Mouse (Mus musculus) stomach, embryonic 16.5 days (tissue): Measurements from ENCODE around the gene Sirt4. TPM values are rescaled to one million over a fixed set of nuclear protein-coding genes. Genes with fewer than 3 reads are reported as not detected.
A peak's percentile ranks its signal among the peaks of the same experiment; 100 is the strongest.
"Not testable (repeated sequence)": the region's sequence is repeated elsewhere in the genome, so short reads cannot be mapped to it uniquely, and the experiment has no call there.

ENCODE experiments used
- ATAC-seq: fragments of 200-750 bp; cut with Nextera tagmentation; 2 replicates; pipeline ENCODE4 v1.8.0; 2017; ENCODE audit warnings: moderate number of reproducible peaks, moderate TSS enrichment; ENCODE audit not compliant: insufficient read depth, low FRiP score
- H3K27ac ChIP-seq: fragments of 300-500 bp; sonication (generic); 2 replicates; pipeline ENCODE4 v1.5.1; 2014; ENCODE audit warnings: low read length
- H3K27me3 ChIP-seq: fragments of 300-500 bp; sonication (generic); 2 replicates; pipeline ENCODE4 v1.6.1; 2014; ENCODE audit warnings: low read length, control low read depth, mixed read lengths; ENCODE audit not compliant: control insufficient read depth, insufficient read depth
- H3K36me3 ChIP-seq: fragments of 300-500 bp; sonication (generic); 2 replicates; pipeline ENCODE4 v1.6.1; 2014; ENCODE audit warnings: low read length; ENCODE audit not compliant: control insufficient read depth, insufficient read depth
- H3K4me1 ChIP-seq: fragments of 300-500 bp; sonication (generic); 2 replicates; pipeline ENCODE4 v1.6.1; 2014; ENCODE audit warnings: low read length, control low read depth, mixed read lengths; ENCODE audit not compliant: control insufficient read depth, insufficient read depth
- H3K4me2 ChIP-seq: fragments of 300-500 bp; sonication (generic); 2 replicates; pipeline ENCODE4 v1.6.1; 2014; ENCODE audit warnings: low read depth, low read length, mixed read lengths
- H3K4me3 ChIP-seq: fragments of 300-500 bp; sonication (generic); replicated peaks from 2 replicates; pipeline ENCODE4 v1.5.1; 2014; ENCODE audit warnings: mild to moderate bottlenecking, low read length
- H3K9ac ChIP-seq: fragments of 300-500 bp; sonication (generic); 2 replicates; pipeline ENCODE4 v1.6.1; 2014; ENCODE audit warnings: low read length
- H3K9me3 ChIP-seq: fragments of 300-500 bp; sonication (generic); replicated peaks from 2 replicates; pipeline ENCODE4 v1.6.1; 2016; ENCODE audit warnings: low read length, control low read depth; ENCODE audit not compliant: control insufficient read depth
- WGBS: fragments of 180-500 bp; shearing (Covaris S2); extraction: QIAGEN DNeasy Blood & Tissue Kit; methylation state at CpG from one replicate; pipeline ENCODE4 v1.1.7; 2014; 5-methylcytosine and 5-hydroxymethylcytosine counted together
- polyA plus RNA-seq: library from polyadenylated mRNA; unstranded; fragments of >200 nt; fragmentation: Nextera tagmentation; extraction: Ambion mirVana; gene quantifications from 2 replicates; pipeline ENCODE4 v1.2.1, GENCODE M21; 2015

Sirt4 gene
- polyA plus RNA-seq, 1 experiment from 2014 or later: 28.0 TPM

GRCm38 (mm10) chr5:115525416-115525815 is 40.9 kb upstream of the Sirt4 start:
- Histone ChIP-seq H3K9ac (no peak overlapping the region), H3K4me3 (no peak overlapping the region), H3K27me3 (no peaks in the 10 kb centered on the region), H3K27ac (peak overlapping the region; percentile 75), H3K4me2 (no peak overlapping the region), H3K4me1 (peaks cover 73% of the 10 kb centered on the region), H3K36me3 (no peaks in the 10 kb centered on the region), H3K9me3 (no peaks in the 10 kb centered on the region)
- WGBS: 91% methylated on average over 4 of the region's 4 CpGs
- no peak for ATAC-seq

GRCm38 (mm10) chr5:115524471-115524870 is 39.9 kb upstream of the Sirt4 start:
- peak overlapping the region; percentile 31; the same call in 1 of the 2 replicates for H3K4me2 ChIP-seq
- ATAC-seq: no peak
- no peaks in the 10 kb centered on the region for H3K9me3 ChIP-seq
- 0 out of 2 replicates have a peak overlapping the region, but pooled peaks have one; percentile 33 for H3K27ac ChIP-seq
- H3K4me1 ChIP-seq: peaks cover 67% of the 10 kb centered on the region
- H3K9ac ChIP-seq: peak overlapping the region; percentile 38
- H3K27me3 ChIP-seq: no peaks in the 10 kb centered on the region
- H3K36me3 ChIP-seq: no peaks in the 10 kb centered on the region
- 44% methylated on average over 12 of the region's 12 CpGs for WGBS
- no peak overlapping the region for H3K4me3 ChIP-seq

- 16% methylated on average over 15 of the region's 15 CpGs for WGBS
- Histone ChIP-seq H3K27me3 (no peaks in the 10 kb centered on the region), H3K4me1 (peaks cover 65% of the 10 kb centered on the region), H3K4me3 (no peak overlapping the region), H3K36me3 (no peaks in the 10 kb centered on the region), H3K9me3 (no peaks in the 10 kb centered on the region), H3K9ac (peak overlapping the region; percentile 38), H3K4me2 (peak overlapping the region; percentile 31; the same call in 1 of the 2 replicates), H3K27ac (peak overlapping the region; percentile 33; the same call in 1 of the 2 replicates)
- ATAC-seq: peak; percentile 24; the same call in 1 of the 2 replicates
Measured at GRCm38 (mm10) chr5:115523971-115524370, 39.4 kb upstream of the Sirt4 start.

- Histone ChIP-seq H3K4me3 (no peak overlapping the region), H3K9ac (peak overlapping the region; percentile 35; the same call in 1 of the 2 replicates), H3K36me3 (no peaks in the 10 kb centered on the region), H3K9me3 (no peaks in the 10 kb centered on the region), H3K4me2 (no peak overlapping the region), H3K4me1 (peaks cover 62% of the 10 kb centered on the region), H3K27ac (peak overlapping the region; percentile 79; the same call in 1 of the 2 replicates), H3K27me3 (no peaks in the 10 kb centered on the region)
- WGBS: 66% methylated on average over 15 of the region's 15 CpGs
- no peak for ATAC-seq
Measured at GRCm38 (mm10) chr5:115522981-115523499, 38.5 kb upstream of the Sirt4 start.

- WGBS: 86% methylated on average over 4 of the region's 4 CpGs
- H3K27ac ChIP-seq: peak overlapping the region; percentile 79
- peaks cover 61% of the 10 kb centered on the region for H3K4me1 ChIP-seq
- no peak overlapping the region for H3K4me3 ChIP-seq
- H3K36me3 ChIP-seq: no peaks in the 10 kb centered on the region
- H3K4me2 ChIP-seq: no peak overlapping the region
- H3K27me3 ChIP-seq: no peaks in the 10 kb centered on the region
- H3K9me3 ChIP-seq: no peaks in the 10 kb centered on the region
- ATAC-seq: no peak
- 0 out of 2 replicates have a peak overlapping the region, but pooled peaks have one; percentile 35 for H3K9ac ChIP-seq
Measured at GRCm38 (mm10) chr5:115522531-115522930, 38.0 kb upstream of the Sirt4 start.

GRCm38 (mm10) chr5:115521553-115522461 is 37.3 kb upstream of the Sirt4 start:
- H3K4me2 ChIP-seq: peak overlapping the region; percentile 31
- no peak overlapping the region for H3K4me3 ChIP-seq
- H3K36me3 ChIP-seq: no peaks in the 10 kb centered on the region
- 51% methylated on average over 20 of the region's 21 CpGs for WGBS
- H3K27me3 ChIP-seq: no peaks in the 10 kb centered on the region
- no peaks in the 10 kb centered on the region for H3K9me3 ChIP-seq
- H3K4me1 ChIP-seq: peaks cover 61% of the 10 kb centered on the region
- peak overlapping the region; percentile 79 for H3K27ac ChIP-seq
- H3K9ac ChIP-seq: peak overlapping the region; percentile 36; the same call in 1 of the 2 replicates
- peak; percentile 27; the same call in 1 of the 2 replicates for ATAC-seq

- peak overlapping the region; percentile 4; the same call in 1 of the 2 replicates for H3K4me2 ChIP-seq
- peak overlapping the region; percentile 79 for H3K27ac ChIP-seq
- H3K9me3 ChIP-seq: no peaks in the 10 kb centered on the region
- peaks cover 58% of the 10 kb centered on the region for H3K4me1 ChIP-seq
- WGBS: 51% methylated on average over 21 of the region's 21 CpGs
- no peaks in the 10 kb centered on the region for H3K36me3 ChIP-seq
- no peak overlapping the region for H3K4me3 ChIP-seq
- H3K27me3 ChIP-seq: no peaks in the 10 kb centered on the region
- ATAC-seq: no peak
- peak overlapping the region; percentile 43 for H3K9ac ChIP-seq
Measured at GRCm38 (mm10) chr5:115520325-115520869, 35.9 kb upstream of the Sirt4 start.

GRCm38 (mm10) chr5:115518214-115518613 is 33.7 kb upstream of the Sirt4 start:
- not testable (repeated sequence) for H3K36me3 ChIP-seq, H3K27ac ChIP-seq, H3K4me3 ChIP-seq, ATAC-seq, H3K4me2 ChIP-seq, H3K9me3 ChIP-seq, H3K9ac ChIP-seq, H3K27me3 ChIP-seq
- peaks cover 52% of the 10 kb centered on the region for H3K4me1 ChIP-seq
- 93% methylated on average over 8 of the region's 8 CpGs for WGBS

GRCm38 (mm10) chr5:115517501-115517900 is 33.0 kb upstream of the Sirt4 start:
- no peak overlapping the region for H3K9ac ChIP-seq
- H3K4me2 ChIP-seq: no peak overlapping the region
- H3K4me3 ChIP-seq: no peak overlapping the region
- no peak for ATAC-seq
- H3K27me3 ChIP-seq: no peaks in the 10 kb centered on the region
- 88% methylated on average over 9 of the region's 9 CpGs for WGBS
- H3K36me3 ChIP-seq: no peaks in the 10 kb centered on the region
- H3K27ac ChIP-seq: no peak overlapping the region
- H3K4me1 ChIP-seq: peaks cover 45% of the 10 kb centered on the region
- H3K9me3 ChIP-seq: no peaks in the 10 kb centered on the region
